Mouse (Mus musculus) E14TG2a.4 (cell line): Measurements from ENCODE around the gene Robo1.

Source experiments
- H3K27me3 ChIP-seq: 2 replicates; pipeline ENCODE4 v1.6.1; 2014; ENCODE audit warnings: low read length, control low read depth; ENCODE audit not compliant: insufficient read depth
- H3K36me3 ChIP-seq: 2 replicates; pipeline ENCODE4 v1.6.1; 2014; ENCODE audit warnings: low read length, control low read depth; ENCODE audit not compliant: insufficient read depth
- H3K4me1 ChIP-seq: replicated peaks from 2 replicates; pipeline ENCODE4 v1.6.1; 2014; ENCODE audit warnings: low read depth, low read length, control low read depth
- H3K4me3 ChIP-seq: replicated peaks from 2 replicates; pipeline ENCODE4 v1.5.1; 2014; ENCODE audit warnings: mild to moderate bottlenecking, low read length
- H3K9me3 ChIP-seq: 2 replicates; pipeline ENCODE4 v1.6.1; 2014; ENCODE audit warnings: low read length, control low read depth
- CTCF ChIP-seq: conservative IDR thresholded peaks from 2 replicates; pipeline ENCODE4 v1.5.1; 2014; ENCODE audit warnings: low read length
- NANOG ChIP-seq: IDR thresholded peaks from 2 replicates; pipeline ENCODE4 v1.6.1; 2014; ENCODE audit warnings: borderline replicate concordance, low read length, mixed read lengths
- POU5F1 ChIP-seq: IDR thresholded peaks from 2 replicates; pipeline ENCODE4 v1.6.1; 2014; ENCODE audit warnings: low read length, borderline replicate concordance

Gene Robo1

GRCm38 (mm10) chr16:72356515-72357357 lies 48.6 kb downstream of the Robo1 start:
- H3K27me3 ChIP-seq: no peaks in the 10 kb centered on the region
- no peaks in the 10 kb centered on the region for H3K9me3 ChIP-seq
- no peaks in the 10 kb centered on the region for H3K36me3 ChIP-seq
- TF ChIP-seq NANOG (no peak), POU5F1 (no peak), CTCF (peak; percentile 63)
- H3K4me1 ChIP-seq: no peaks in the 10 kb centered on the region
- no peak overlapping the region for H3K4me3 ChIP-seq

GRCm38 (mm10) chr16:72376896-72377295 lies 68.8 kb downstream of the Robo1 start:
- H3K9me3 ChIP-seq: no peaks in the 10 kb centered on the region
- no peaks in the 10 kb centered on the region for H3K36me3 ChIP-seq
- no peak for TF ChIP-seq NANOG
- no peaks in the 10 kb centered on the region for H3K4me1 ChIP-seq
- no peak overlapping the region for H3K4me3 ChIP-seq
- no peaks in the 10 kb centered on the region for H3K27me3 ChIP-seq

- Histone ChIP-seq H3K4me1 (no peaks in the 10 kb centered on the region), H3K36me3 (no peaks in the 10 kb centered on the region), H3K27me3 (no peaks in the 10 kb centered on the region), H3K4me3 (no peak overlapping the region), H3K9me3 (no peaks in the 10 kb centered on the region)
- TF ChIP-seq CTCF (no peak), POU5F1 (no peak), NANOG (no peak)
Observed at GRCm38 (mm10) chr16:72381819-72382218, 73.7 kb downstream of the Robo1 start.

- no peak for TF ChIP-seq POU5F1
- no peak overlapping the region for H3K4me3 ChIP-seq
- no peaks in the 10 kb centered on the region for H3K36me3 ChIP-seq
- H3K4me1 ChIP-seq: no peaks in the 10 kb centered on the region
- H3K9me3 ChIP-seq: no peaks in the 10 kb centered on the region
- H3K27me3 ChIP-seq: no peaks in the 10 kb centered on the region
Observed at GRCm38 (mm10) chr16:72383566-72383965, 75.5 kb downstream of the Robo1 start.

- no peak for TF ChIP-seq NANOG
- no peak for TF ChIP-seq POU5F1
- TF ChIP-seq CTCF: no peak
- no peak overlapping the region for H3K4me3 ChIP-seq
- H3K27me3 ChIP-seq: no peaks in the 10 kb centered on the region
- no peaks in the 10 kb centered on the region for H3K36me3 ChIP-seq
- no peaks in the 10 kb centered on the region for H3K9me3 ChIP-seq
- H3K4me1 ChIP-seq: no peaks in the 10 kb centered on the region
Observed at GRCm38 (mm10) chr16:72393512-72393911, 85.4 kb downstream of the Robo1 start.

GRCm38 (mm10) chr16:72398811-72399210 lies 90.7 kb downstream of the Robo1 start:
- Histone ChIP-seq H3K36me3 (no peaks in the 10 kb centered on the region), H3K27me3 (no peaks in the 10 kb centered on the region), H3K4me3 (no peak overlapping the region), H3K4me1 (no peaks in the 10 kb centered on the region), H3K9me3 (no peaks in the 10 kb centered on the region)
- TF ChIP-seq CTCF (no peak), NANOG (no peak), POU5F1 (no peak)

GRCm38 (mm10) chr16:72402381-72402780 lies 94.3 kb downstream of the Robo1 start:
- Histone ChIP-seq H3K4me3 (no peak overlapping the region), H3K27me3 (no peaks in the 10 kb centered on the region), H3K36me3 (no peaks in the 10 kb centered on the region), H3K4me1 (no peaks in the 10 kb centered on the region), H3K9me3 (no peaks in the 10 kb centered on the region)
- TF ChIP-seq CTCF (no peak), POU5F1 (no peak), NANOG (no peak)

GRCm38 (mm10) chr16:72409820-72410219 lies 101.7 kb downstream of the Robo1 start:
- Histone ChIP-seq H3K9me3 (no peaks in the 10 kb centered on the region), H3K4me1 (no peaks in the 10 kb centered on the region), H3K27me3 (no peaks in the 10 kb centered on the region), H3K4me3 (no peak overlapping the region), H3K36me3 (no peaks in the 10 kb centered on the region)
- TF ChIP-seq NANOG (no peak), CTCF (no peak), POU5F1 (no peak)

- Histone ChIP-seq H3K4me3 (no peak overlapping the region), H3K4me1 (no peaks in the 10 kb centered on the region), H3K9me3 (no peaks in the 10 kb centered on the region), H3K27me3 (no peaks in the 10 kb centered on the region), H3K36me3 (no peaks in the 10 kb centered on the region)
- no peak for TF ChIP-seq NANOG
- TF ChIP-seq CTCF: no peak
Observed at GRCm38 (mm10) chr16:72411669-72412270, 103.7 kb downstream of the Robo1 start.
